Comparison of ENCODE assay signal across 13 mouse cellular contexts in genomic region chr11:111409266-111409665, GRCm38 (mm10).
"Had no signal": no experiment of that assay in that cellular context is flagged by ENCODE, and none has a peak within 500 bp of the region (broad histone marks: within the 10 kb centered on the region; RNA-seq: fewer than 3 reads in every experiment).

No protein-coding gene starts in this region.

- H3K27me3 ChIP-seq: kidney, embryonic 15.5 days; limb, embryonic 15.5 days; liver, embryonic 12.5 days; neural tube, embryonic 13.5 days; stomach, embryonic 15.5 days had no signal

- DNase-seq: kidney, adult 2 months; kidney, postnatal 14 days; lung, embryonic 14.5 days; lung, postnatal 10 days; lung, postnatal 4 days; midbrain, embryonic 14.5 days; thymus, postnatal 36 days had no signal

- H3K27ac ChIP-seq: kidney, embryonic 15.5 days; limb, embryonic 15.5 days; liver, embryonic 12.5 days; midbrain, embryonic 10.5 days; neural tube, embryonic 13.5 days; stomach, embryonic 15.5 days had no signal

- H3K4me3 ChIP-seq: kidney, embryonic 15.5 days; limb, embryonic 15.5 days; liver, embryonic 12.5 days; midbrain, embryonic 10.5 days; neural tube, embryonic 13.5 days; stomach, embryonic 15.5 days had no signal

- H3K36me3 ChIP-seq: kidney, embryonic 15.5 days; limb, embryonic 15.5 days; liver, embryonic 12.5 days; midbrain, embryonic 10.5 days; neural tube, embryonic 13.5 days; stomach, embryonic 15.5 days had no signal

- H3K4me2 ChIP-seq: kidney, embryonic 15.5 days; limb, embryonic 15.5 days; liver, embryonic 12.5 days; lung, embryonic 14.5 days; neural tube, embryonic 13.5 days; stomach, embryonic 15.5 days had no signal

- ATAC-seq: liver, embryonic 12.5 days had no signal

- H3K9me3 ChIP-seq: kidney, embryonic 15.5 days; limb, embryonic 15.5 days; liver, embryonic 12.5 days; midbrain, embryonic 10.5 days; neural tube, embryonic 13.5 days; stomach, embryonic 15.5 days had no signal

- H3K4me1 ChIP-seq: kidney, embryonic 15.5 days; limb, embryonic 15.5 days; liver, embryonic 12.5 days; midbrain, embryonic 10.5 days; neural tube, embryonic 13.5 days; stomach, embryonic 15.5 days had no signal

- H3K9ac ChIP-seq: kidney, embryonic 15.5 days; limb, embryonic 15.5 days; liver, embryonic 12.5 days; lung, embryonic 14.5 days; neural tube, embryonic 13.5 days; stomach, embryonic 15.5 days had no signal
